Comparison of ENCODE assay signal across 8 mouse cellular contexts in the genomic region with DNA sequence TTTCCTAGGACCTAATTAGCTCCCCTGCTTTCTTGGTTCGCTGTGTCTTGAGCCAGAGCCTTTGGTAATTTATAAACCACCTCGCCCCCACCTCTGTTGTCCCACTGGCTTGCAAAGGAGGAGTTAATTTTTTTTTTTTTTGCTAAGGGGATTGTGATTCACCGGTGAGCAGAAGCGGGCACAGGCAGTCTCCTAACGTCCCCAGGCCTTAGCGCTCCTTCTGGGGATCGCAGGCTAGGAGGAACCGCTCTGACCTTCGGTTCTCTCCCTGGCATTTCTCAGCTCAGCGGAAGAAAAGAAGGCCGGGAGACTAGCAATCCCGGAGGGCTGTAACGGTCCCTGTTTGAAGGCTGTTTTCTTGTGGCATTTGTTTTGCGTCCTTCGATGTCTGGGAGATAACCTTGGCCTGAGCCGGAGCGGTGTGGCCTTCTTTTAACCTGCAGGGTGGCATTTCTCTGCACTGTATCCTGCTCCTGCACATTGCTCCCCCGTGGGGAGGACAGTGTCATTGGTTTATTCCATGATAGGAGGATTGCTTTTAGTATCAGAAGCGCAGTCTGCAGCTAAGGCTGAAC. TPM values are rescaled to one million over a fixed set of nuclear protein-coding genes. Genes with fewer than 3 reads are reported as not detected.
DNase-seq lines count a peak whose midpoint lies in the region; ATAC-seq and TF ChIP-seq lines count a peak whose summit lies in the region.

No protein-coding gene starts in this region.

- peak overlapping the region; percentile 99 for H3K4me2 ChIP-seq in lung, embryonic 16.5 days (ENCODE audit: low read depth, low read length)
- H3K4me2 ChIP-seq in forebrain, postnatal 0 days (ENCODE audit: low read depth): peak overlapping the region; percentile 97
- H3K4me2 ChIP-seq in intestine, embryonic 14.5 days (ENCODE audit: low read length): peak overlapping the region; percentile 69

- H3K4me3 ChIP-seq in lung, embryonic 16.5 days (ENCODE audit: low read length): peak overlapping the region; percentile 72
- peak overlapping the region; percentile 78 for H3K4me3 ChIP-seq in forebrain, postnatal 0 days (ENCODE audit: low read depth, low read length)
- H3K4me3 ChIP-seq in intestine, embryonic 14.5 days (ENCODE audit: low read depth, low read length): peak overlapping the region; percentile 44

- no peaks in the 10 kb centered on the region for H3K9me3 ChIP-seq in lung, embryonic 16.5 days (ENCODE audit: control insufficient read depth, low read length)
- H3K9me3 ChIP-seq in forebrain, postnatal 0 days (ENCODE audit: low read length): no peaks in the 10 kb centered on the region
- no peaks in the 10 kb centered on the region for H3K9me3 ChIP-seq in intestine, embryonic 14.5 days (ENCODE audit: control insufficient read depth, low read length)

- no peak overlapping the region for H3K27ac ChIP-seq in lung, embryonic 16.5 days (ENCODE audit: low read length)
- peak overlapping the region; percentile 50 for H3K27ac ChIP-seq in forebrain, postnatal 0 days (ENCODE audit: low read depth, low read length)
- no peak overlapping the region for H3K27ac ChIP-seq in intestine, embryonic 14.5 days (ENCODE audit: low read depth)

- 11% methylated on average over 19 of the region's 19 CpGs for WGBS in lung, embryonic 16.5 days
- 8% methylated on average over 19 of the region's 19 CpGs for WGBS in forebrain, postnatal 0 days
- WGBS in intestine, embryonic 14.5 days: 10% methylated on average over 19 of the region's 19 CpGs

- intact Hi-C loops in left cerebral cortex, postnatal 36 days (cut with DNase I): loop anchor here (1.0 kb wide), 1 partner anchor 54 kb away; no protein-coding TSS in a partner anchor

- TF ChIP-seq CTCF in forebrain, postnatal 0 days (IDR thresholded peaks at IDR 0.05; ENCODE audit: low read depth): no peak

- ATAC-seq in lung, embryonic 16.5 days (ENCODE audit: low read depth): no peak
- peak; percentile 53 for ATAC-seq in forebrain, postnatal 0 days
- ATAC-seq in intestine, embryonic 14.5 days (replicated peaks; ENCODE audit: low FRiP score, low TSS enrichment, low read depth): no peak

- H3K27me3 ChIP-seq in lung, embryonic 16.5 days (ENCODE audit: control insufficient read depth, insufficient read depth, low read depth, low read length): no peaks in the 10 kb centered on the region
- no peaks in the 10 kb centered on the region for H3K27me3 ChIP-seq in forebrain, postnatal 0 days (ENCODE audit: insufficient read depth, low read length)
- no peaks in the 10 kb centered on the region for H3K27me3 ChIP-seq in intestine, embryonic 14.5 days (replicated peaks; ENCODE audit: control insufficient read depth, insufficient read depth, low read length)

- peak overlapping the region; percentile 73 for H3K9ac ChIP-seq in lung, embryonic 16.5 days (ENCODE audit: low read length)
- peak overlapping the region; percentile 69 for H3K9ac ChIP-seq in forebrain, postnatal 0 days
- peak overlapping the region; percentile 43 for H3K9ac ChIP-seq in intestine, embryonic 14.5 days (ENCODE audit: low read length)

- H3K4me1 ChIP-seq in lung, embryonic 16.5 days (replicated peaks; ENCODE audit: control insufficient read depth, insufficient read depth, low read length): peaks cover 3% of the 10 kb centered on the region; the same call in 1 of the 2 replicates
- H3K4me1 ChIP-seq in forebrain, postnatal 0 days (ENCODE audit: insufficient read depth): no peaks in the 10 kb centered on the region
- peaks cover 5% of the 10 kb centered on the region for H3K4me1 ChIP-seq in intestine, embryonic 14.5 days (replicated peaks; ENCODE audit: control insufficient read depth, insufficient read depth, low read length)

- no peaks in the 10 kb centered on the region for H3K36me3 ChIP-seq in lung, embryonic 16.5 days (ENCODE audit: control insufficient read depth, insufficient read depth, low read length)
- no peaks in the 10 kb centered on the region for H3K36me3 ChIP-seq in forebrain, postnatal 0 days (ENCODE audit: insufficient read depth)
- no peaks in the 10 kb centered on the region for H3K36me3 ChIP-seq in intestine, embryonic 14.5 days (ENCODE audit: control insufficient read depth, insufficient read depth, low read length)

- DNase-seq in lung, postnatal 10 days: no peak
- DNase-seq in cerebellum, adult 11 months: peak; percentile 47
- DNase-seq in forebrain, postnatal 0 days: peak; percentile 50
- DNase-seq in intestine, embryonic 14.5 days (ENCODE audit: low spot score): peak; percentile 57
- peak; percentile 54 to 56 for DNase-seq in left cerebral cortex, postnatal 36 days (ENCODE audit: low spot score in 2 of 2)
- DNase-seq in naive thymus-derived CD4-positive, alpha-beta T cell, adult 2 months (ENCODE audit: low read depth): peak; percentile 26
- no peak for DNase-seq in gastrocnemius, postnatal 4 days (ENCODE audit: low spot score in 2 of 2)

RNA-seq across cellular contexts. Expression of a gene that starts 0.9 kb away (rescaled TPM):
- polyA plus RNA-seq in lung, embryonic 16.5 days (2015; fragmentation: Nextera tagmentation; extraction: Ambion mirVana): 9.6 and 10.1 TPM in 2 replicates
- total RNA-seq in forebrain, postnatal 0 days (2014; rRNA removed): 18.6 and 22.7 TPM in 2 replicates
- polyA plus RNA-seq in forebrain, postnatal 0 days (2015; fragmentation: Nextera tagmentation; extraction: Ambion mirVana): 17.4 and 27.9 TPM in 2 replicates
- 6.5 and 7.6 TPM in 2 replicates for polyA plus RNA-seq in intestine, embryonic 14.5 days (2014; fragmentation: Nextera tagmentation; extraction: Ambion mirVana)
- 100 to 1,000 TPM; 111 to 126 TPM for total RNA-seq in left cerebral cortex, postnatal 36 days (2021)
- total RNA-seq in gastrocnemius, postnatal 4 days (2021): 10 to 100 TPM; 10.1 to 11.0 TPM

RNA-seq across cellular contexts. Expression of a gene that starts 30.0 kb away (rescaled TPM):
- 67.2 and 71.4 TPM in 2 replicates for polyA plus RNA-seq in lung, embryonic 16.5 days (2015; fragmentation: Nextera tagmentation; extraction: Ambion mirVana)
- total RNA-seq in forebrain, postnatal 0 days (2014; rRNA removed): 5.3 and 5.5 TPM in 2 replicates
- 3.5 and 4.7 TPM in 2 replicates for polyA plus RNA-seq in forebrain, postnatal 0 days (2015; fragmentation: Nextera tagmentation; extraction: Ambion mirVana)
- polyA plus RNA-seq in intestine, embryonic 14.5 days (2014; fragmentation: Nextera tagmentation; extraction: Ambion mirVana): 55.9 and 66.2 TPM in 2 replicates
- total RNA-seq in left cerebral cortex, postnatal 36 days (2021): 1 to 10 TPM in 1 of 2 experiments, under 1 TPM in 1; 0.96 to 1.1 TPM
- total RNA-seq in gastrocnemius, postnatal 4 days (2021): 10 to 100 TPM; 15.8 to 18.2 TPM

Comparison
In these comparisons a context has a peak if more than half of its experiments do, and no peak if none do; other contexts are left out.
1. DNase-seq: peak in cerebellum, adult 11 months (single experiment), forebrain, postnatal 0 days (single experiment), intestine, embryonic 14.5 days (single experiment), left cerebral cortex, postnatal 36 days (2 of 2) and naive thymus-derived CD4-positive, alpha-beta T cell, adult 2 months (single experiment); none in lung, postnatal 10 days (single experiment) and gastrocnemius, postnatal 4 days (0 of 2).
2. Peak in every context shown above with its lines, with median percentiles within 50 percentile points of each other: H3K4me2 ChIP-seq, H3K4me3 ChIP-seq and H3K9ac ChIP-seq.